Mouse (Mus musculus) left cerebral cortex, adult 8-10 months (tissue): ENCODE measurements around the gene Tbck. TPM values are rescaled to one million over a fixed set of nuclear protein-coding genes. Genes with fewer than 3 reads are reported as not detected.

Source experiments
- DNase-seq, 2 experiments: peaks; one replicate each; pipeline ENCODE4 v3.0.0; 2022; ENCODE audit warnings: low spot score in 2 of 2
- total RNA-seq, 4 experiments: library from RNA; stranded (reverse); gene quantifications; 2 replicates each; pipeline ENCODE4 v1.2.4; 2022

Gene Tbck
- total RNA-seq, 4 experiments from 2014 or later: 27.9 to 36.1 (median 32.8) TPM

DNA sequence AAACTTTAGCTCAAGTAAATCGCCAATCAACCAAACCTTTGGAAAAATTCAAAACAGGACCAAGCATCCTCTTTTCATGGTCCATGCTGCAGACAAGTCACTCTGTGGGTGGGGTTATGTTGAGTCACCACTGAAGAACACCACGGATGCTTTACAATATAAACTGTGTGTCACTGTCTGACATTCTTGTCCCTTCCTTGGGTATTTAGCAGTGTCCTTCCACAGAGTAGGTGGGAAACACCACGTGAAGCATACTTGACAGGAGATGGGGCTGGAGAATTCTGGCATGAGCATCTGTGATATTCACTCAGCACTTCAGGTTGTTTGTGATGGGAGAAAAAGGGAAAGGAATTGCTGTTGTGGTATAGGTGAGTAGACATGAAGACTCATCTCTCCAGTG, 183.0 kb downstream of the Tbck start:
- DNase-seq: no peak

DNA sequence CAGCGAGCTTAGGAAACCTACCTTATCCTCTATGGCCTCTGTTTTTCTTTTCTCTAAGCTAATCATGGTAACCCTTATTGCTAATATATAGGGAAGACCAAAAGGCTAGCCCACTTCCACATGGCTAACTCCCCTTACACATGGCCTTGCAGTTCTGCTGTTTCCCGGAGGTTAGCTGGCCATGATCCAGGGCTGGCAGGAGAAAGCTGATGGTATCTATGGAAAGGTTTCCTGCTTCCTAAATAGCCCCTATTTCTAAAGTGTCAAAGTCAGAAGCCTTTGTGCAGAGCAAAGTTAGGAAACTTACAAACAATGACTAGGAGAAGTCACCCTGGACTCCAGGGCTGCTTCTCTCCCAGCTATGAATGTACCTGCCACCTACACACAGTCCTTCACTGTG, 184.9 kb downstream of the Tbck start:
- DNase-seq: no peak

DNA sequence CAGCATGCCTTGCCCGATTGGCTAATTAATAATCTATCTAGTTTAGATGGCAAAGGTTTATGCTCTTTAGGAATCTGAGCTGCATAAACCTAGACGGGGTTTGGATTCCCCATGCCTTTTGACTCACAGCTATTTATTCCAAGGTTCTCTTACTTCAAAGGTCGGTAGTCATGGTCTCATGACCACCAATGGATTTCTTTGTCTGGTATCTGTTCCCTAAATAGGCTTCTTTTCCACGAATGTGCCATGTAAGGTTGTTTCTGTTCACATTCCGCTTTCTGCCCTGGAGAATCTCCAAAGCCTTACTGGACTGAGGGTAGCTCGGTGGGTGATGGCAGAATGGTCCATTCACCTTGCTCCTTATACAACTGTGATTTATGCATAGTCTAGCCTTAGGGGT, 186.1 kb downstream of the Tbck start:
- no peak for DNase-seq

- DNase-seq: no peak
These were observed 187.5 kb downstream of the Tbck start for GRCm38 (mm10) chr3:132871318-132871904.

GRCm38 (mm10) chr3:132873251-132873650, 189.3 kb downstream of the Tbck start:
- DNase-seq: no peak

GRCm38 (mm10) chr3:132876011-132876708, 192.2 kb downstream of the Tbck start:
- no peak for DNase-seq

DNA sequence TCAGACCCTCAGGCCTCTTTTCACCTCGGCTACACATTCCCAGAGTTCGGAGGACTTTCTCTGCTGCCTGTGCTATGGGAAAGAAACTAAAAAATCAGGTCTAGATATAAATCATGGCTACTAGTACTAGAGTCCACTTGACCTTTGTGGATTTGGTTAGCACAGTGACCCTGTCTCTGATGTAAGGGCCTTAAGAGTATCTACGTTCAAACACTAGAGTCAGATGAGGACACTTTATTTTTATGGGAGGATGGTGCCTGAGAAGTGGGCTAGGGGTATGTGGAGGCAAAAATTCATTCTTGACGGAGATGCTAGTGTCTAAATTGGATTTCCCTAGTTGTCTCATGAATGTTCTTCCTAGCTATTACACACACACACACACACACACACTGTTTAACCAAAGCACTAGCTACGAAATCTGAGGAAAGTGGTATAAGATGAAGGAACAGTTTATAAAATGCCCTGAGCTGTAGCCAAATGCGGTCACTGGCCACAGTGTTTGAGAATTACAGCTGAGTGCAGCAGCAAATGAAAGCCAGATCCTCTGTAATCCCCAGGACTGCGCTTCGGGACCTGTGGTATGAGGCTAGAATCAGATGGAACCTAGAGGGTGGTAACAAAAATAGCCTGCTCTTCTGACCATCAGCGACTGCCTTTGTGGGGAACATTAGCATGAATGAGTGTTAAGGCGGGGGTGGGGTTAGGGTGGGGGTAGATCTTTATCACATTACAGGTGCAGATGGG, 193.2 kb downstream of the Tbck start:
- DNase-seq: no peak

DNA sequence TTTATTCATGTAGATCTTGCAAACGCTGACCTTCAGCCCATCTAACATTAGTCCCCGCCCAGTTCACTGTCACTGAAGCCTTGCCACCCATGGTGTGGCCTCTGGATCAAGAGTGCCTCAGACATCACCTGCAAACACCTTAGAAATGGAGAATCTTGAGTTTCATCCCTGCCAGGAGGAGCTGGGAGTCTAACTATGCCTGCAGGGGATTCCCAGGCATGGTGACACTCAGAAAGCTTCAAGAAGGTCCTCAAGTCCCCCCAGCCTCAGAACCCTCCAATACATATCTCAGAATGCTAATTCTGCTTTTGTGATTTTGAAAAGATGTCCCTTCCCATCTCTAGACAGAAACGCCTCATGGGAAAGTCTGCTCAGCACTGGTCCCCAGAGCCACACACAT, 196.4 kb downstream of the Tbck start:
- DNase-seq: no peak

GRCm38 (mm10) chr3:132880826-132881225, 196.9 kb downstream of the Tbck start:
- DNase-seq: no peak

DNA sequence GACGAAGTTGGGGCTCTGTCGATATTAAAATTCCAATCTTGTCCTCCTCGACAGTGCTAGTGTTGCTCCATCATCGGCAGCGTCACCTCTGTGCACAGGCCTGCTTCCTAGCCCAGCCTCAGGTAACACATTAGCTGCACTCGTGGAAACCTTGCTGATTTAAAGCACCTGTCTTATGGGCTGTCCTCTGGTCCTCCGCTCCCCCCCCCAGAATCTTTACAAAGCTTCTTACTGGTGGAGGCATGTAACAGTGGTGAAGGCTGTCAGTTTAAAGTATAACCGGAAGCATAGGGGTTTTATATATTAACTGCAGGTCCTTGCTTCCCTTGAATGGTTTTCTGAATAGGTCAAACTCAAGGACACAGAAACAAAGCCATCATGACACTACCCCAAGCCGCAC, 199.3 kb downstream of the Tbck start:
- no peak for DNase-seq

- DNase-seq: no peak
These were observed 200.5 kb downstream of the Tbck start for GRCm38 (mm10) chr3:132884459-132884858.

DNA sequence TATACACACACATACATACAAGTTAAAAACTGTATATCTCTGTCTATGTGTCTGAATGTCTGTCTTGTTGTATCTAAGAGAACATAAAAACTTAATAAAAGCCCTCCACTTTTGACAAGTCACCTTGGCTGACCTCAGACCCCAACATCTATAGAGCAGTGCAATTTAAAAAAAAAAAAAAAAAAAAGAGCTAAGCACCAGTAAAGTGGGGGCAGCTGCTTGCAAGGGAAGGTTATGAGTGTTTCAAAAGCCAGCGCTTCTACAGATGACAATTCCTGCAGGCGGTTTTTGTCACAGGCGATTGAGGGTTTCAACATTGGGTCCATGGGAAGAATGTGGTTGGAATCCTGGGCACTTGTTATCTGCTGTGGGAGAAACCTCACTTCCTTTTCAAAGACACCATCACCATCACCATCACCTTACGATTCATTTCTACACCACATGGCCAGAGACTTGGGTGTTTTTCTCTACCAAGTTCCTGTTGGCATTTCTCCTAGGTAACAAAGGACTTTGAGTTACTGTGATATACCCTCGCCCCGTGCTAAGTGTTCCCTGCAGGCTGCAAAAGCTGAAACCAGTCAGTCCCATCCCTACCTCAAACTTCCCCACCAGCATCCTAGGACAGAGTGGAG, 202.6 kb downstream of the Tbck start:
- no peak for DNase-seq

DNA sequence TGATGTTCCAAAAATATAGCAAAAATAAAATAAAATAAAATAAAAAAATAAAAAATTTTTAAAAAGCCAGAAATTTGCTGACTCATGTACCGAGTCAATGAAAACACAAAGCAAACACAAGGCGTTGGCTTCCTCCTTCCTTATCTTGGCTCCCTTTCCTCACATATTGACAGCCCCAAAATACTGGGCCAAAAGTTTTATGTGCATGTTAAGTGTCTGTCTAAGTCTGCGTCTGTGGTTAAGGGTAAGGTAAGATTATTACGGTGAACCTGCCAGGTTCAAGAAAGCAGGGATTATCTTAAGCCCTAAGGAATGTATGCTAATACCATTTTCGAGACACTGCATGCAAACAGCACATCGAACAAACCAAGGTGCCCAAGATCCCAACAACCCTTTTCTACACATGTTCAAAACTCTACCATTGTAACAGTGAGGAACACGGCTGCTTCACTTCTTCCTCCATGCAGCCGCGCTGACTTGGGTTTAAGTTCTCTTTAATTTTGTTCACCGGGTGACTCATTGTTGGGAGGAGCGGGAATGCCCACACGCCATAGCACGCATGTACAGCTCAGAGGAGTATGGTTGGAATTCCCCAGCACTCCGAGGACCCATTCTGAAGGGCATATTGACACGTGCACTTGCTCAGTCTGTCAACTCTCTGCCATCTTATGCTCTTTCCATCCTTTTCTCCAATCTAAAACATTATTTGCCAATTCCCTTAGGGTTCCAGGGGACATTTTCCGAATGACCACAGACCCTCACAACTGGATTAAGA, 203.3 kb downstream of the Tbck start:
- no peak for DNase-seq

Other genes starting within 250 kb of the Tbck start
- not detected for gene Gimd1, start 54.3 kb upstream of the Tbck start, total RNA-seq
- gene Aimp1, start 226 bp downstream of the Tbck start, total RNA-seq: 10 to 100 TPM; 50.5 to 63.4 (median 53.2) TPM